Mouse (Mus musculus) spleen, adult 2 months (tissue): ENCODE data around the gene Disp1.

Source experiments
- CTCF ChIP-seq: fragments of 200-500 bp; IDR thresholded peaks from 2 replicates; pipeline ENCODE4 v1.5.1; 2011; ENCODE audit warnings: mild to moderate bottlenecking, inconsistent platforms; ENCODE audit not compliant: insufficient read depth, insufficient read length, insufficient replicate concordance; ENCODE audit errors: extremely low read depth
- POLR2A ChIP-seq: fragments of 200-500 bp; IDR thresholded peaks from 2 replicates; pipeline ENCODE4 v1.6.1; 2011; ENCODE audit warnings: low read depth, low read length, inconsistent platforms

DNA sequence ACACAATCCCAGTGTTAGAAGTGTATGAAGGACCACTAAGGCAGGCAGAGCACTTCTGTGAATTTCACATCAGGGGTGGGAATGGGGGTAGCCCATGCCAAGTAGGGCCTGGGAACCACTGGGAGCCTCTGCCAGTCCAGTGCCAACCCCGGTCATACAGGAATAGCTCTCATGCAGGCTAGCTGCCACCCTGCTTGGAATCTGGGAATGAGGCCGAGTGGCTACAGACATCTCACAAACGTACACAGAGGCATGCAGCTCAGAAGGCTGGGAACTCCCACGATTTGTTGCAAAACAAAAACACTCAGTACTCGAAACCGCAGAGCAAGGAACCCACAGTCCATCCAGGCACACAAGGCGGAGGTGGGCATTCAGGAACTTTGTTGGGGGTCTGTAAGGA is 153.5 kb downstream of the Disp1 start:
- TF ChIP-seq CTCF (no peak), POLR2A (no peak)
